ENCODE assay signal across 8 mouse cellular contexts in genomic region chr17:34592581-34593549, GRCm38 (mm10). TPM values are rescaled to one million over a fixed set of nuclear protein-coding genes. Genes with fewer than 3 reads are reported as not detected.
A peak's percentile ranks its signal among the peaks of the same experiment; 100 is the strongest.
DNase-seq lines count a peak whose midpoint lies in the region; ATAC-seq lines count a peak whose summit lies in the region.

No protein-coding gene starts in this region.

- peak overlapping the region; percentile 76 for H3K4me2 ChIP-seq in heart, embryonic 12.5 days
- peak overlapping the region; percentile 80 for H3K4me2 ChIP-seq in midbrain, embryonic 16.5 days (ENCODE audit: low read length)

- H3K36me3 ChIP-seq in heart, embryonic 12.5 days = peaks cover 27% of the 10 kb centered on the region
- H3K36me3 ChIP-seq in limb, embryonic 10.5 days = peaks cover 29% of the 10 kb centered on the region
- peaks cover 15% of the 10 kb centered on the region for H3K36me3 ChIP-seq in midbrain, embryonic 16.5 days (ENCODE audit: control insufficient read depth, insufficient read depth, low read length)

- no peaks in the 10 kb centered on the region for H3K9me3 ChIP-seq in heart, embryonic 12.5 days (replicated peaks)
- H3K9me3 ChIP-seq in limb, embryonic 10.5 days (replicated peaks) = no peaks in the 10 kb centered on the region
- no peaks in the 10 kb centered on the region for H3K9me3 ChIP-seq in midbrain, embryonic 16.5 days (replicated peaks; ENCODE audit: control insufficient read depth, low read length, poor library complexity, severe bottlenecking)

- no peaks in the 10 kb centered on the region for H3K27me3 ChIP-seq in heart, embryonic 12.5 days (replicated peaks)
- H3K27me3 ChIP-seq in limb, embryonic 10.5 days (ENCODE audit: low read depth, poor library complexity, severe bottlenecking) = no peaks in the 10 kb centered on the region
- no peaks in the 10 kb centered on the region for H3K27me3 ChIP-seq in midbrain, embryonic 16.5 days (ENCODE audit: control insufficient read depth, insufficient read depth, low read depth, low read length)

- peak; percentile 45 for DNase-seq in adrenal gland, adult 2 months
- DNase-seq in adrenal gland, postnatal 25 days = no peak
- peak; percentile 67 for DNase-seq in 416B (ENCODE audit: low read depth)
- peak; percentile 77 for DNase-seq in cerebellum, adult 9-10 months
- DNase-seq in limb, embryonic 10.5 days (ENCODE audit: low spot score) = peak; percentile 60
- no peak for DNase-seq in urinary bladder, adult 18-20 months (ENCODE audit: low spot score in 2 of 2)

- peaks cover 77% of the 10 kb centered on the region for H3K4me1 ChIP-seq in heart, embryonic 12.5 days (replicated peaks)
- peaks cover 85% of the 10 kb centered on the region for H3K4me1 ChIP-seq in limb, embryonic 10.5 days
- peaks cover 40% of the 10 kb centered on the region for H3K4me1 ChIP-seq in midbrain, embryonic 16.5 days (ENCODE audit: control insufficient read depth, insufficient read depth, low read length)

- peak overlapping the region; percentile 83 for H3K4me3 ChIP-seq in heart, embryonic 12.5 days
- peak overlapping the region; percentile 95 for H3K4me3 ChIP-seq in limb, embryonic 10.5 days
- peak overlapping the region; percentile 69 for H3K4me3 ChIP-seq in midbrain, embryonic 16.5 days (ENCODE audit: low read depth, low read length)

- WGBS in heart, embryonic 12.5 days = 3% methylated on average over 30 of the region's 32 CpGs
- WGBS in limb, embryonic 10.5 days = 2% methylated on average over 32 of the region's 32 CpGs
- 2% methylated on average over 31 of the region's 32 CpGs for WGBS in midbrain, embryonic 16.5 days

- peak overlapping the region; percentile 98 for H3K9ac ChIP-seq in heart, embryonic 12.5 days
- H3K9ac ChIP-seq in midbrain, embryonic 16.5 days (ENCODE audit: low read depth, low read length) = peak overlapping the region; percentile 94

- peak; percentile 1; the same call in 1 of the 2 replicates for ATAC-seq in heart, embryonic 12.5 days (ENCODE audit: insufficient number of reproducible peaks, low FRiP score)
- ATAC-seq in midbrain, embryonic 16.5 days = peak; percentile 16; the same call in 1 of the 2 replicates

- peak overlapping the region; percentile 97 for H3K27ac ChIP-seq in heart, embryonic 12.5 days (ENCODE audit: poor library complexity, severe bottlenecking)
- H3K27ac ChIP-seq in limb, embryonic 10.5 days = peak overlapping the region; percentile 100
- peak overlapping the region; percentile 97 for H3K27ac ChIP-seq in midbrain, embryonic 16.5 days (ENCODE audit: low read length)

RNA-seq across cellular contexts. Expression of gene Pbx2, which starts 1.8 kb away (rescaled TPM):
- total RNA-seq in adrenal gland, adult 2 months (2021) = 10 to 100 TPM; 35.2 to 42.7 TPM
- 43.4 and 45.6 TPM in 2 replicates for polyA plus RNA-seq in adrenal gland, adult 2 months (2012; rRNA removed)
- total RNA-seq in adrenal gland, postnatal 25 days (2021) = 36.4 and 51.6 TPM in 2 replicates
- polyA plus RNA-seq in heart, embryonic 12.5 days (2016; fragmentation: Nextera tagmentation; extraction: Ambion mirVana) = 13.0 and 13.2 TPM in 2 replicates
- 19.9 and 22.5 TPM in 2 replicates for polyA plus RNA-seq in limb, embryonic 10.5 days (2016; fragmentation: Nextera tagmentation; extraction: Ambion mirVana)
- 9.4 and 9.7 TPM in 2 replicates for polyA plus RNA-seq in midbrain, embryonic 16.5 days (2015; fragmentation: Nextera tagmentation; extraction: Ambion mirVana)

RNA-seq across cellular contexts. Expression of gene Gpsm3, which starts 3.3 kb away (rescaled TPM):
- total RNA-seq in adrenal gland, adult 2 months (2021) = 1 to 10 TPM; 4.3 to 7.4 TPM
- 8.0 and 10.0 TPM in 2 replicates for polyA plus RNA-seq in adrenal gland, adult 2 months (2012; rRNA removed)
- total RNA-seq in adrenal gland, postnatal 25 days (2021) = 4.6 and 4.9 TPM in 2 replicates
- 4.4 and 4.6 TPM in 2 replicates for polyA plus RNA-seq in heart, embryonic 12.5 days (2016; fragmentation: Nextera tagmentation; extraction: Ambion mirVana)
- 4.8 and 10.5 TPM in 2 replicates for polyA plus RNA-seq in limb, embryonic 10.5 days (2016; fragmentation: Nextera tagmentation; extraction: Ambion mirVana)
- 3.9 and 4.3 TPM in 2 replicates for polyA plus RNA-seq in midbrain, embryonic 16.5 days (2015; fragmentation: Nextera tagmentation; extraction: Ambion mirVana)

RNA-seq across cellular contexts. Expression of gene Ager, which starts 4.8 kb away (rescaled TPM):
- total RNA-seq in adrenal gland, adult 2 months (2021) = under 1 TPM; 0.84 to 0.86 TPM
- polyA plus RNA-seq in adrenal gland, adult 2 months (2012; rRNA removed) = 1.3 and 1.5 TPM in 2 replicates
- total RNA-seq in adrenal gland, postnatal 25 days (2021) = 0.57 and 1.5 TPM in 2 replicates
- polyA plus RNA-seq in heart, embryonic 12.5 days (2016; fragmentation: Nextera tagmentation; extraction: Ambion mirVana) = 3.8 TPM in 2 replicates
- polyA plus RNA-seq in limb, embryonic 10.5 days (2016; fragmentation: Nextera tagmentation; extraction: Ambion mirVana) = 2.6 and 3.6 TPM in 2 replicates
- polyA plus RNA-seq in midbrain, embryonic 16.5 days (2015; fragmentation: Nextera tagmentation; extraction: Ambion mirVana) = 0.95 and 1.1 TPM in 2 replicates

RNA-seq across cellular contexts. Expression of gene Rnf5, which starts 10.6 kb away (rescaled TPM):
- total RNA-seq in adrenal gland, adult 2 months (2021) = 10 to 100 TPM; 77.8 to 92.0 TPM
- 90.8 and 115 TPM in 2 replicates for polyA plus RNA-seq in adrenal gland, adult 2 months (2012; rRNA removed)
- 79.3 and 91.3 TPM in 2 replicates for total RNA-seq in adrenal gland, postnatal 25 days (2021)
- polyA plus RNA-seq in heart, embryonic 12.5 days (2016; fragmentation: Nextera tagmentation; extraction: Ambion mirVana) = 123 and 126 TPM in 2 replicates
- polyA plus RNA-seq in limb, embryonic 10.5 days (2016; fragmentation: Nextera tagmentation; extraction: Ambion mirVana) = 149 and 162 TPM in 2 replicates
- polyA plus RNA-seq in midbrain, embryonic 16.5 days (2015; fragmentation: Nextera tagmentation; extraction: Ambion mirVana) = 291 and 298 TPM in 2 replicates

RNA-seq across cellular contexts. Expression of gene Agpat1, which starts 11.2 kb away (rescaled TPM):
- 100 to 1,000 TPM; 113 to 118 TPM for total RNA-seq in adrenal gland, adult 2 months (2021)
- 275 and 286 TPM in 2 replicates for polyA plus RNA-seq in adrenal gland, adult 2 months (2012; rRNA removed)
- 105 and 122 TPM in 2 replicates for total RNA-seq in adrenal gland, postnatal 25 days (2021)
- polyA plus RNA-seq in heart, embryonic 12.5 days (2016; fragmentation: Nextera tagmentation; extraction: Ambion mirVana) = 52.5 and 52.8 TPM in 2 replicates
- polyA plus RNA-seq in limb, embryonic 10.5 days (2016; fragmentation: Nextera tagmentation; extraction: Ambion mirVana) = 51.0 and 55.6 TPM in 2 replicates
- 118 TPM in 2 replicates for polyA plus RNA-seq in midbrain, embryonic 16.5 days (2015; fragmentation: Nextera tagmentation; extraction: Ambion mirVana)

Comparison
In these comparisons a context has a peak if more than half of its experiments do, and no peak if none do; other contexts are left out.
1. DNase-seq: peak in adrenal gland, adult 2 months (single experiment), 416B (single experiment), cerebellum, adult 9-10 months (single experiment) and limb, embryonic 10.5 days (single experiment); none in adrenal gland, postnatal 25 days (single experiment) and urinary bladder, adult 18-20 months (0 of 2).
2. Peak in every context shown above with its lines, with median percentiles within 50 percentile points of each other: H3K27ac ChIP-seq and H3K4me3 ChIP-seq.